Comparison of ENCODE assay signal across 15 mouse cellular contexts in the genomic region with DNA sequence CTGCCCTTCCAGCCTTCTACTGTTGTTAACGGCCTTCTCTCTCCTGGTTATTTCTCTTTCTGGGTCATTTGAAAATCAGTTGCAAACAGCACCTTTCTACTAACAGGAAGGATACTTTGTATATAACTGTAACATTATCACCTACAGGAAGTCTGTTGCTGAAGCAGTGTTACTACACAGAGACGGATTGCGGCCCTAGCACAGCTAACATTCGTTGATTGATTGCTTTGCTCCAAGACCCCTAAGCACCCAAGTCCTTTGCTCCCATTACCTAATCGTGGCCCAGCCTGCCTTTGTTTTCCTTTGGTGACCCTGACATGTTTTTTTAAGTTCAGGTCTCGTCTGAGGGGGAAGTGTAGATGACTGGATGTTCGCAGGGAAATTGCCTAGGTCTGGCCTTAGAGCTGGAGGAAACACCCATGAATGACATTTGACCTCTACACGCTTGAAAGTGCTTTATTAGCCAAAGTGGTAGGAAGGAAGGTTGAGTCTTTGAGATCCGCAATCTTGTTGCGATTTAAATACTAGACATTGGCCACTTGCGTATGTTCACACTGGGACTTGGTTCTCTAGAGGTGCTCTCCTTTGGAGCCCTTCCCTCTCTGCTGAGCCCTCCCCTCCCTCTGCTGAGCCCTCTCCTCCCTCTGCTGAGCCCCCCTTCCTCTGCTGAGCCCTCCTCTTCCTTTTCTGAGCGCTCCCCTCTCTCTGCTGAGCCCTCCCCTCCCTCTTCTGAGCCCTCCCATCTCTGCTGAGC. TPM values are rescaled to one million over a fixed set of nuclear protein-coding genes. Genes with fewer than 3 reads are reported as not detected.
DNase-seq lines count a peak whose midpoint lies in the region; ATAC-seq and TF ChIP-seq lines count a peak whose summit lies in the region.
"Had no signal": no experiment of that assay in that cellular context is flagged by ENCODE, and none has a peak within 500 bp of the region (broad histone marks: within the 10 kb centered on the region; RNA-seq: fewer than 3 reads in every experiment).

No protein-coding gene starts in this region.

- ATAC-seq in midbrain, embryonic 11.5 days (ENCODE audit: low FRiP score): 0 out of 2 replicates have a peak, but pooled peaks have one; percentile 22
- no peak for ATAC-seq in midbrain, postnatal 0 days (ENCODE audit: low FRiP score)
- ATAC-seq in liver, embryonic 14.5 days (ENCODE audit: insufficient read depth): peak; percentile 39; the same call in 1 of the 2 replicates
- no peak for ATAC-seq in CD4-positive, CD25-positive, alpha-beta regulatory T cell, adult 4 months

- no peaks in the 10 kb centered on the region for H3K4me1 ChIP-seq in midbrain, embryonic 11.5 days (ENCODE audit: control insufficient read depth, insufficient read depth, low read length)
- 0 out of 2 replicates have a peak, but pooled peaks cover 2% of the 10 kb centered on the region for H3K4me1 ChIP-seq in midbrain, postnatal 0 days (ENCODE audit: insufficient read depth, low read length)
- peaks cover 19% of the 10 kb centered on the region for H3K4me1 ChIP-seq in embryonic facial prominence, embryonic 10.5 days
- peaks cover 0 to 4% of the 10 kb centered on the region in 2 experiments; a peak in 1 of 4 replicates for H3K4me1 ChIP-seq in liver, embryonic 14.5 days (replicated peaks; ENCODE audit: control insufficient read depth in 2 of 2, insufficient read depth in 2 of 2, low read length in 1 of 2)

- no peak overlapping the region for H3K4me2 ChIP-seq in midbrain, embryonic 11.5 days
- H3K4me2 ChIP-seq in midbrain, postnatal 0 days (ENCODE audit: low read depth, low read length, poor library complexity, severe bottlenecking): no peak overlapping the region
- H3K4me2 ChIP-seq in liver, embryonic 14.5 days (ENCODE audit: low read depth): no peak overlapping the region

- TF ChIP-seq CTCF in midbrain, postnatal 0 days (IDR thresholded peaks at IDR 0.05): no peak
- no peak for TF ChIP-seq CTCF in liver, embryonic 14.5 days (IDR thresholded peaks at IDR 0.05; ENCODE audit: low read depth)

- no peak overlapping the region for H3K27ac ChIP-seq in midbrain, embryonic 11.5 days (ENCODE audit: low read depth, low read length)
- H3K27ac ChIP-seq in midbrain, postnatal 0 days (ENCODE audit: low read depth, low read length): no peak overlapping the region
- peak overlapping the region; percentile 71 for H3K27ac ChIP-seq in embryonic facial prominence, embryonic 10.5 days (replicated peaks)
- H3K27ac ChIP-seq in liver, embryonic 14.5 days: no peak overlapping the region
- H3K27ac ChIP-seq: stomach, postnatal 0 days had no signal

- H3K4me3 ChIP-seq in midbrain, embryonic 11.5 days (ENCODE audit: low read depth, low read length): no peak overlapping the region
- no peak overlapping the region for H3K4me3 ChIP-seq in midbrain, postnatal 0 days (ENCODE audit: low read depth, low read length)
- H3K4me3 ChIP-seq in embryonic facial prominence, embryonic 10.5 days: no peak overlapping the region
- no peak overlapping the region for H3K4me3 ChIP-seq in liver, embryonic 14.5 days (ENCODE audit: insufficient read depth in 1 of 2, low read depth in 2 of 2, low read length in 2 of 2)

- H3K36me3 ChIP-seq in midbrain, embryonic 11.5 days (ENCODE audit: control insufficient read depth, insufficient read depth, low read length): peaks cover 4% of the 10 kb centered on the region
- H3K36me3 ChIP-seq in midbrain, postnatal 0 days (ENCODE audit: insufficient read depth, low read length): no peaks in the 10 kb centered on the region
- peaks cover 51% of the 10 kb centered on the region for H3K36me3 ChIP-seq in embryonic facial prominence, embryonic 10.5 days (replicated peaks)
- no peaks in the 10 kb centered on the region for H3K36me3 ChIP-seq in liver, embryonic 14.5 days (replicated peaks; ENCODE audit: control insufficient read depth, insufficient read depth, low read depth)

- WGBS in midbrain, embryonic 11.5 days: 83% methylated on average over 12 of the region's 12 CpGs
- 92% methylated on average over 12 of the region's 12 CpGs for WGBS in midbrain, postnatal 0 days
- WGBS in embryonic facial prominence, embryonic 10.5 days: 35% methylated on average over 12 of the region's 12 CpGs
- 54% methylated on average over 12 of the region's 12 CpGs for WGBS in liver, embryonic 14.5 days (ENCODE audit: insufficient replicate concordance)

- DNase-seq in midbrain, embryonic 11.5 days (ENCODE audit: low spot score, missing footprints): no peak
- DNase-seq in midbrain, postnatal 0 days (ENCODE audit: low spot score): no peak
- peak; percentile 56 for DNase-seq in embryonic facial prominence, embryonic 10.5 days (ENCODE audit: low spot score)
- peak in 1 of 3 experiments; percentile 9 for DNase-seq in liver, embryonic 14.5 days (ENCODE audit: low read depth in 3 of 3, low spot score in 3 of 3)
- no peak for DNase-seq in Muller cell, postnatal 12 days (ENCODE audit: inconsistent ontology term)
- no peak for DNase-seq in left cerebral cortex, adult 9 months (ENCODE audit: low spot score in 2 of 2)
- DNase-seq: adrenal gland, postnatal 25 days; heart, postnatal 4 days; kidney, adult 18-20 months; layer of hippocampus, adult 9-11 months; left cerebral cortex, postnatal 4 days; spleen, adult 18-20 months; thymus, postnatal 36 days had no signal

- no peak for TF ChIP-seq EP300 in liver, embryonic 14.5 days (IDR thresholded peaks at IDR 0.05; ENCODE audit: low read depth)

- no peak overlapping the region for H3K9ac ChIP-seq in midbrain, embryonic 11.5 days (ENCODE audit: low read length)
- no peak overlapping the region for H3K9ac ChIP-seq in midbrain, postnatal 0 days (replicated peaks; ENCODE audit: low read length, poor library complexity, severe bottlenecking)
- H3K9ac ChIP-seq in liver, embryonic 14.5 days (replicated peaks): no peak overlapping the region

- H3K9me3 ChIP-seq in midbrain, embryonic 11.5 days (ENCODE audit: control insufficient read depth, low read length): no peaks in the 10 kb centered on the region
- H3K9me3 ChIP-seq in midbrain, postnatal 0 days (ENCODE audit: low read length): no peaks in the 10 kb centered on the region
- no peaks in the 10 kb centered on the region for H3K9me3 ChIP-seq in embryonic facial prominence, embryonic 10.5 days
- H3K9me3 ChIP-seq in liver, embryonic 14.5 days (ENCODE audit: control insufficient read depth, low read length): no peaks in the 10 kb centered on the region

- no peaks in the 10 kb centered on the region for H3K27me3 ChIP-seq in midbrain, embryonic 11.5 days (ENCODE audit: control insufficient read depth, insufficient read depth, low read length)
- H3K27me3 ChIP-seq in midbrain, postnatal 0 days (ENCODE audit: insufficient read depth, low read length): no peaks in the 10 kb centered on the region
- no peaks in the 10 kb centered on the region for H3K27me3 ChIP-seq in embryonic facial prominence, embryonic 10.5 days (replicated peaks; ENCODE audit: low read depth, poor library complexity, severe bottlenecking)
- no peaks in the 10 kb centered on the region for H3K27me3 ChIP-seq in liver, embryonic 14.5 days (ENCODE audit: control insufficient read depth, insufficient read depth, low read length)

RNA-seq across cellular contexts. Expression of gene Rtkn2, which starts 49.1 kb away (rescaled TPM):
- polyA plus RNA-seq in midbrain, embryonic 11.5 days (2014; fragmentation: Nextera tagmentation; extraction: Ambion mirVana): 19.9 and 23.2 TPM in 2 replicates
- total RNA-seq in midbrain, postnatal 0 days (2014; rRNA removed): 2.4 and 3.0 TPM in 2 replicates
- 2.8 TPM in 2 replicates for polyA plus RNA-seq in midbrain, postnatal 0 days (2015; fragmentation: Nextera tagmentation; extraction: Ambion mirVana)
- polyA plus RNA-seq in embryonic facial prominence, embryonic 10.5 days (2016; fragmentation: Nextera tagmentation; extraction: Ambion mirVana): 11.7 and 12.8 TPM in 2 replicates
- polyA plus RNA-seq in liver, embryonic 14.5 days (2012; rRNA removed): 0.23 and 0.37 TPM in 2 replicates
- 0.93 and 1.3 TPM in 2 replicates for polyA plus RNA-seq in liver, embryonic 14.5 days (2014; fragmentation: Nextera tagmentation; extraction: Ambion mirVana)
- under 1 TPM; 0.20 to 0.32 TPM for polyA plus RNA-seq in CD4-positive, CD25-positive, alpha-beta regulatory T cell, adult 4 months (2017; shearing (Covaris generic))

Comparison
In these comparisons a context has a peak if more than half of its experiments do, and no peak if none do; other contexts are left out.
1. ATAC-seq: peak in midbrain, embryonic 11.5 days (single experiment) and liver, embryonic 14.5 days (single experiment); none in midbrain, postnatal 0 days (single experiment) and CD4-positive, CD25-positive, alpha-beta regulatory T cell, adult 4 months (single experiment).